Mouse (Mus musculus) olfactory bulb, adult 2 months (tissue): Measurements from ENCODE around the gene Frat2.

ENCODE experiments used
- CTCF ChIP-seq: fragments of 200-500 bp; IDR thresholded peaks from 2 replicates; pipeline ENCODE4 v1.5.1; 2012; ENCODE audit warnings: low read depth, mild to moderate bottlenecking, low read length, moderate library complexity; ENCODE audit not compliant: insufficient read depth
- POLR2A ChIP-seq: fragments of 200-500 bp; IDR thresholded peaks from 2 replicates; pipeline ENCODE4 v1.6.1; 2012; ENCODE audit warnings: mild to moderate bottlenecking, low read depth, low read length, moderate library complexity; ENCODE audit not compliant: insufficient read depth

GRCm38 (mm10) chr19:41850021-41850718, 2.2 kb upstream of the Frat2 start:
- TF ChIP-seq CTCF = no peak
- no peak for TF ChIP-seq POLR2A
